Mouse (Mus musculus) MEL (cell line): ENCODE measurements at regions not wholly inside any gene's neighbourhood (a gene's known extent, or its start where the extent isn't known, plus 50 kb on each side); places are given as distances from the start of the nearest gene placed in this dataset.
A peak's percentile ranks its signal among the peaks of the same experiment; 100 is the strongest.

Experiments used
- DNase-seq: peaks from one replicate; pipeline ENCODE4 v3.0.0; 2011; ENCODE audit warnings: low read depth, low spot score
- H3K27ac ChIP-seq: 2 replicates; pipeline ENCODE4 v1.5.1; 2012; ENCODE audit warnings: low read depth, mild to moderate bottlenecking, control low read depth, low read length, moderate library complexity; ENCODE audit not compliant: control insufficient read depth
- H3K27me3 ChIP-seq, 2 experiments: fragments of 150-350 bp in 1 of 2; sonication (generic) in 1 of 2; 2 replicates each; pipeline ENCODE4 v1.6.1; 2012; ENCODE audit warnings: low read length in 2 of 2, mild to moderate bottlenecking in 2 of 2, improper control_type of control experiment in 1 of 2, moderate library complexity in 1 of 2; ENCODE audit not compliant: insufficient read depth in 2 of 2, control insufficient read depth in 1 of 2
- H3K36me3 ChIP-seq, 2 experiments: 2 replicates each; pipeline ENCODE4 v1.6.1; 2012 to 2014; ENCODE audit warnings: low read length in 2 of 2, improper control_type of control experiment in 1 of 2, inconsistent platforms in 1 of 2, mild to moderate bottlenecking in 1 of 2; ENCODE audit not compliant: insufficient read depth in 2 of 2, control insufficient read depth in 1 of 2
- H3K4me1 ChIP-seq, 2 experiments: fragments of 150-350 bp in 1 of 2; sonication (generic) in 1 of 2; 2 replicates each; pipeline ENCODE4 v1.6.1; 2012; ENCODE audit warnings: low read length in 2 of 2, improper control_type of control experiment in 1 of 2, mild to moderate bottlenecking in 1 of 2; ENCODE audit not compliant: insufficient read depth in 2 of 2, control insufficient read depth in 1 of 2
- H3K4me3 ChIP-seq, 2 experiments: fragments of 150-350 bp in 1 of 2; sonication (generic) in 1 of 2; 2 replicates each; pipeline ENCODE4 v1.5.1; 2012; ENCODE audit warnings: low read depth in 2 of 2, low read length in 2 of 2, mild to moderate bottlenecking in 2 of 2, moderate library complexity in 2 of 2, control low read depth in 1 of 2, improper control_type of control experiment in 1 of 2; ENCODE audit not compliant: control insufficient read depth in 1 of 2, insufficient read depth in 1 of 2
- H3K79me2 ChIP-seq: 2 replicates; pipeline ENCODE4 v1.6.1; 2012; ENCODE audit warnings: mild to moderate bottlenecking, low read length, moderate library complexity; ENCODE audit not compliant: control insufficient read depth, poor library complexity, insufficient read depth
- H3K9ac ChIP-seq: 2 replicates; pipeline ENCODE4 v1.6.1; 2012; ENCODE audit warnings: low read depth, mild to moderate bottlenecking, control low read depth, low read length, moderate library complexity; ENCODE audit not compliant: control insufficient read depth, poor library complexity, severe bottlenecking
- H3K9me3 ChIP-seq: fragments of 150-350 bp; sonication (generic); replicated peaks from 2 replicates; pipeline ENCODE4 v1.6.1; 2012; ENCODE audit warnings: mild to moderate bottlenecking, low read length, improper control_type of control experiment, moderate library complexity; ENCODE audit not compliant: insufficient read depth
- BHLHE40 ChIP-seq: IDR thresholded peaks from 2 replicates; pipeline ENCODE4 v1.6.1; 2012; ENCODE audit warnings: low read depth, mild to moderate bottlenecking, inconsistent platforms, low read length, improper control_type of control experiment, borderline replicate concordance
- CHD2 ChIP-seq: IDR thresholded peaks from 2 replicates; pipeline ENCODE4 v1.6.1; 2011; ENCODE audit warnings: low read length, improper control_type of control experiment
- CTCF ChIP-seq, 3 experiments: IDR thresholded peaks in 2 of 3; conservative IDR thresholded peaks in 1 of 3; 2 replicates each; pipeline ENCODE4 v1.5.1; 2011 to 2012; ENCODE audit warnings: low read length in 3 of 3, low read depth in 2 of 3, mild to moderate bottlenecking in 2 of 3, improper control_type of control experiment in 1 of 3, inconsistent platforms in 1 of 3, mixed read lengths in 1 of 3, moderate library complexity in 1 of 3; ENCODE audit not compliant: control insufficient read depth in 1 of 3, insufficient read depth in 1 of 3, poor library complexity in 1 of 3, severe bottlenecking in 1 of 3
- E2F4 ChIP-seq: IDR thresholded peaks from 2 replicates; pipeline ENCODE4 v1.6.1; 2011; ENCODE audit warnings: low read depth, low read length, improper control_type of control experiment, borderline replicate concordance
- ELF1 ChIP-seq: IDR thresholded peaks from 2 replicates; pipeline ENCODE4 v1.6.1; 2014; ENCODE audit warnings: low read depth, mild to moderate bottlenecking, inconsistent platforms, low read length, improper control_type of control experiment, moderate library complexity
- EP300 ChIP-seq, 2 experiments: IDR thresholded peaks; 2 replicates each; pipeline ENCODE4 v1.6.1; 2011; ENCODE audit warnings: improper control_type of control experiment in 2 of 2, low read length in 2 of 2, low read depth in 1 of 2, mild to moderate bottlenecking in 1 of 2
- ETS1 ChIP-seq: IDR thresholded peaks from 2 replicates; pipeline ENCODE4 v1.6.1; 2012; ENCODE audit warnings: low read depth, mild to moderate bottlenecking, inconsistent platforms, low read length, improper control_type of control experiment, moderate library complexity
- GABPA ChIP-seq: IDR thresholded peaks from 2 replicates; pipeline ENCODE4 v1.6.1; 2012; ENCODE audit warnings: low read depth, mild to moderate bottlenecking, inconsistent platforms, low read length, improper control_type of control experiment, moderate library complexity
- KAT2A ChIP-seq: conservative IDR thresholded peaks from 2 replicates; pipeline ENCODE4 v1.6.1; 2012; ENCODE audit warnings: low read depth, low read length, improper control_type of control experiment, inconsistent platforms
- MAZ ChIP-seq: IDR thresholded peaks from 2 replicates; pipeline ENCODE4 v1.6.1; 2012; ENCODE audit warnings: low read depth, mild to moderate bottlenecking, inconsistent platforms, low read length, improper control_type of control experiment
- MXI1 ChIP-seq: IDR thresholded peaks from 2 replicates; pipeline ENCODE4 v1.6.1; 2011; ENCODE audit warnings: mild to moderate bottlenecking, low read depth, low read length, improper control_type of control experiment
- MYC ChIP-seq: IDR thresholded peaks from 2 replicates; pipeline ENCODE4 v1.6.1; 2011; ENCODE audit warnings: low read depth, mild to moderate bottlenecking, low read length, improper control_type of control experiment, moderate library complexity
- NELFE ChIP-seq: IDR thresholded peaks from 2 replicates; pipeline ENCODE4 v1.6.1; 2011; ENCODE audit warnings: low read depth, low read length, improper control_type of control experiment
- POLR2A ChIP-seq, 2 experiments: IDR thresholded peaks; 2 replicates each; pipeline ENCODE4 v1.6.1; 2011 to 2012; ENCODE audit warnings: low read length in 2 of 2, mild to moderate bottlenecking in 2 of 2, control low read depth in 1 of 2, improper control_type of control experiment in 1 of 2, low read depth in 1 of 2, moderate library complexity in 1 of 2; ENCODE audit not compliant: control insufficient read depth in 1 of 2, insufficient read depth in 1 of 2, poor library complexity in 1 of 2
- POLR2AphosphoS2 ChIP-seq: IDR thresholded peaks from 2 replicates; pipeline ENCODE4 v1.6.1; 2011; ENCODE audit warnings: low read length, improper control_type of control experiment
- RAD21 ChIP-seq: IDR thresholded peaks from 2 replicates; pipeline ENCODE4 v1.6.1; 2011; ENCODE audit warnings: mild to moderate bottlenecking, low read depth, low read length, improper control_type of control experiment
- SIN3A ChIP-seq: IDR thresholded peaks from 2 replicates; pipeline ENCODE4 v1.6.1; 2012; ENCODE audit warnings: low read length, improper control_type of control experiment, inconsistent platforms
- TCF12 ChIP-seq: IDR thresholded peaks from 2 replicates; pipeline ENCODE4 v1.6.1; 2014; ENCODE audit warnings: low read depth, mild to moderate bottlenecking, inconsistent platforms, low read length, improper control_type of control experiment, moderate library complexity
- USF1 ChIP-seq: IDR thresholded peaks from 2 replicates; pipeline ENCODE4 v1.6.1; 2014; ENCODE audit warnings: low read depth, mild to moderate bottlenecking, inconsistent platforms, low read length, improper control_type of control experiment, moderate library complexity
- ZC3H11A ChIP-seq: IDR thresholded peaks from 2 replicates; pipeline ENCODE4 v1.6.1; 2012; ENCODE audit warnings: low read depth, mild to moderate bottlenecking, inconsistent platforms, low read length, improper control_type of control experiment
- ZKSCAN1 ChIP-seq: IDR thresholded peaks from 2 replicates; pipeline ENCODE4 v1.6.1; 2012; ENCODE audit warnings: low read depth, mild to moderate bottlenecking, inconsistent platforms, low read length, improper control_type of control experiment, moderate library complexity

GRCm38 (mm10) chr1:193440512-193440911 lies 70.4 kb upstream of the Camk1g start:
- H3K36me3 ChIP-seq: no peaks in the 10 kb centered on the region
- no peaks in the 10 kb centered on the region for H3K27me3 ChIP-seq
- H3K27ac ChIP-seq: no peak overlapping the region
- H3K79me2 ChIP-seq: no peaks in the 10 kb centered on the region
- no peak overlapping the region for H3K9ac ChIP-seq
- no peaks in the 10 kb centered on the region for H3K4me1 ChIP-seq
- H3K4me3 ChIP-seq: no peak overlapping the region
- no peak for DNase-seq
- TF ChIP-seq EP300 (IDR thresholded peaks at IDR 0.05; ENCODE audit: low read depth in 1 of 2, low read length in 2 of 2): no peak
- peak; percentile 12 to 53 (median 45); a peak in 5 of 6 replicates for TF ChIP-seq CTCF (IDR thresholded peaks at IDR 0.05 in 2 of 3, conservative IDR thresholded peaks at IDR 0.05 in 1 of 3; ENCODE audit: control insufficient read depth in 1 of 3, insufficient read depth in 1 of 3, low read depth in 2 of 3, low read length in 3 of 3, poor library complexity in 1 of 3, severe bottlenecking in 1 of 3)
- H3K9me3 ChIP-seq: no peaks in the 10 kb centered on the region

DNA sequence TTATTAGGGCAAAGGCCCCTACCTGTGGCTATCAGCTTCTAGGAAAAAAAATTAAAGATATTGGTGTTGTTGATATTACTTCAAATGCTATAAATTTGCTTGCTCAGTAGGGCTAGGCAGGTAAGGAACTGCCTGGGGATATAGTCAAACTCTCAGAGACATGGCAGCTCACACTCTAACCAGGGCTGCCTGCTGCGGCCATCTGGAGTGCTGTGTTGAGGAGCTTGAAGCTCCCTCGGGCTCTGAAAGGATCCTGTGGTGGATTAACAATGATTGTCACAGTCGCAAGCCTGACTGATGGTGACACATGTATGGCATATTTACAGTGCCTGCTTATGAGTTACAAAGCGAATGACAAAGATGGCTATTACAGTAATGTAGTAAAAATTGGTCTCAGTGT lies 64.2 kb upstream of the Camk1g start:
- Histone ChIP-seq H3K27ac (no peak overlapping the region), H3K9me3 (no peaks in the 10 kb centered on the region), H3K4me3 (no peak overlapping the region), H3K79me2 (no peaks in the 10 kb centered on the region), H3K4me1 (no peaks in the 10 kb centered on the region), H3K36me3 (no peaks in the 10 kb centered on the region), H3K9ac (no peak overlapping the region), H3K27me3 (no peaks in the 10 kb centered on the region)
- no peak for DNase-seq
- TF ChIP-seq CHD2: no peak
- TF ChIP-seq MXI1: no peak
- no peak for TF ChIP-seq CTCF (IDR thresholded peaks at IDR 0.05 in 2 of 3, conservative IDR thresholded peaks at IDR 0.05 in 1 of 3; ENCODE audit: control insufficient read depth in 1 of 3, insufficient read depth in 1 of 3, low read depth in 2 of 3, low read length in 3 of 3, poor library complexity in 1 of 3, severe bottlenecking in 1 of 3)
- TF ChIP-seq KAT2A: no peak
- no peak for TF ChIP-seq E2F4
- no peak for TF ChIP-seq BHLHE40
- TF ChIP-seq MAZ: no peak
- no peak for TF ChIP-seq MYC
- TF ChIP-seq POLR2A (IDR thresholded peaks at IDR 0.05; ENCODE audit: control insufficient read depth in 1 of 2, insufficient read depth in 1 of 2, low read depth in 1 of 2, low read length in 2 of 2, poor library complexity in 1 of 2): no peak
- no peak for TF ChIP-seq RAD21
- TF ChIP-seq EP300 (IDR thresholded peaks at IDR 0.05; ENCODE audit: low read depth in 1 of 2, low read length in 2 of 2): no peak
- no peak for TF ChIP-seq ZC3H11A
- TF ChIP-seq SIN3A: no peak
- TF ChIP-seq USF1: no peak

GRCm38 (mm10) chr1:193433493-193434021 lies 63.5 kb upstream of the Camk1g start:
- no peak for DNase-seq
- H3K9ac ChIP-seq: no peak overlapping the region
- TF ChIP-seq KAT2A: no peak
- TF ChIP-seq ZKSCAN1: no peak
- TF ChIP-seq CHD2: no peak
- no peak for TF ChIP-seq TCF12
- TF ChIP-seq NELFE: no peak
- TF ChIP-seq POLR2AphosphoS2: no peak
- TF ChIP-seq E2F4: no peak
- TF ChIP-seq SIN3A: no peak
- no peak for TF ChIP-seq ELF1
- TF ChIP-seq EP300 (IDR thresholded peaks at IDR 0.05; ENCODE audit: low read depth in 1 of 2, low read length in 2 of 2): no peak
- no peak for TF ChIP-seq ETS1
- TF ChIP-seq GABPA: no peak
- H3K4me1 ChIP-seq: no peaks in the 10 kb centered on the region
- no peaks in the 10 kb centered on the region for H3K27me3 ChIP-seq
- no peaks in the 10 kb centered on the region for H3K9me3 ChIP-seq
- H3K36me3 ChIP-seq: no peaks in the 10 kb centered on the region
- H3K79me2 ChIP-seq: no peaks in the 10 kb centered on the region
- no peak overlapping the region for H3K27ac ChIP-seq
- H3K4me3 ChIP-seq: no peak overlapping the region
